Mouse (Mus musculus) stomach, postnatal 0 days (tissue): Measurements from ENCODE around the gene Rnf26.

Experiments used
- CTCF ChIP-seq: IDR thresholded peaks from 2 replicates; pipeline ENCODE4 v1.5.1; 2016; ENCODE audit warnings: antibody characterized with exemption, low read depth, mild to moderate bottlenecking, moderate library complexity
- EP300 ChIP-seq: optimal IDR thresholded peaks from 2 replicates; pipeline ENCODE3; 2016; ENCODE audit warnings: antibody characterized with exemption

DNA sequence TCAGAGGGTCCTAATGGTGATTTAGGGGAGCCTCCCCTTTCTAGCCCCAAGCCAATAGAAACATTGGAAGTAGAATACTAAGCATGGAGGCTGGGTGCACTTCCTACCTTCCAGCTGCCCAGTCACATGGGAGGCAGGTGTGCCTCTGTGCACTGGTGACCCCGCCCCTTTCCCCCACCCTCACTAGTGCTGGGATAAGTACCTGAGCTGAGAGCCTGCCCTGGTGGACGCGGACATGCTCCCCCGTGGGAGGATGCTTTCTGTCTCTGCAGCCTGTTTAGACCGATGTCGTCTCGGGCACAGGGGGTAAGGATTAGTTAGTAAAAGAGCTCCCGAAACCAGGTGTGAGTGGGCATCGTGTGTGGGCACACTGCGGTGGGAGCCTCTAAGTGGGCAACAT lies 26.4 kb downstream of the Rnf26 start:
- TF ChIP-seq CTCF (no peak), EP300 (no peak)
